Mouse (Mus musculus) cortical plate, adult 2 months (tissue): ENCODE data around the gene Litaf. TPM values are rescaled to one million over a fixed set of nuclear protein-coding genes. Genes with fewer than 3 reads are reported as not detected.

ENCODE experiments used
- H3K27ac ChIP-seq: fragments of 200-500 bp; 2 replicates; pipeline ENCODE4 v1.5.1; 2012; ENCODE audit warnings: low read length, control low read depth, inconsistent platforms; ENCODE audit not compliant: insufficient read depth
- H3K4me1 ChIP-seq: fragments of 200-500 bp; 2 replicates; pipeline ENCODE4 v1.6.1; 2011; ENCODE audit warnings: low read length; ENCODE audit not compliant: control insufficient read depth, insufficient read depth
- H3K4me3 ChIP-seq: fragments of 200-500 bp; 2 replicates; pipeline ENCODE4 v1.5.1; 2011; ENCODE audit warnings: mild to moderate bottlenecking, low read length, control low read depth; ENCODE audit not compliant: insufficient read depth
- CTCF ChIP-seq: fragments of 200-500 bp; IDR thresholded peaks from 2 replicates; pipeline ENCODE4 v1.5.1; 2011; ENCODE audit warnings: mild to moderate bottlenecking, control low read depth, low read length; ENCODE audit not compliant: insufficient read depth; ENCODE audit errors: extremely low read depth
- POLR2A ChIP-seq: fragments of 200-500 bp; IDR thresholded peaks from 2 replicates; pipeline ENCODE4 v1.6.1; 2011; ENCODE audit warnings: mild to moderate bottlenecking, low read length, control low read depth; ENCODE audit not compliant: insufficient read depth; ENCODE audit errors: extremely low read depth
- polyA plus RNA-seq: library from polyadenylated mRNA; depleted of rRNA; stranded (reverse); fragments of >200 nt; gene quantifications from 2 replicates; pipeline ENCODE4 v1.2.3, GENCODE M21; 2012

The Litaf gene
- polyA plus RNA-seq, 1 experiment = 45.0 TPM

DNA sequence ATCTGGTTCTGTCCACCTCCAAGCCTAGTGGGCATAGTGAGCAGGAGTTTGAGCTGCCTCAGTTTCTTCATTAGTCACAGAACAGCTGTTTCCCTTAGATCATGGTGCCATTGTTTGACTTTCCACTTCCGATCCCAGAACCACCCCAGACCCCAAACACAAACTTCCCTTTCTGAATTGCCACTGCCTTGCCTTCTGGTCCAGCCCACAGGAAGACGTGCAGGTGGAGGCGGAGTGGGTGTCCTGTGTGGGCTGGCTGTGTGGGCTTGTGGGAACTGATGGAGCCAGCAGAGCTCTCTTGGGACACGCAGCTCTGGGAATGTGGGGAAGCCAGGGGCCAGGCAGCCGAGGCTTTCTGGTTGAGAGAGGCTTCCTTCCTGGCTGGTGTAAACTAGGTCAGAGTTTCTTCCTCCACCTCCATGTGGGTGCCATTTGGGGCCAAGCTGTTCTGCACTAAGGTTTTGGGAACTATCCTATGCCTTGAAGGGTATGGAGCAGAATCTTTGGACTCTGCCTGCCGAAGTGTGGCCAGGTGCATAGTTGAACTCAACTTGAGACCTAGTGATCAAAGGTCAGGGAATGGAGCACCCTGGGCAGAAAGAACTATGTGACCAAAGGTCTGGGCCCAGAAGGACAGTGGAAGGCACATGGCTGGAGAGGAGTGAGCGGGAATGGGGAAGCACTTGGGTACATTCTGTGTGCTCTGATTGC, 3.9 kb upstream of the Litaf start:
- TF ChIP-seq POLR2A (no peak), CTCF (no peak)
- Histone ChIP-seq H3K27ac (no peak overlapping the region), H3K4me3 (no peak overlapping the region), H3K4me1 (peaks cover 20% of the 10 kb centered on the region)

DNA sequence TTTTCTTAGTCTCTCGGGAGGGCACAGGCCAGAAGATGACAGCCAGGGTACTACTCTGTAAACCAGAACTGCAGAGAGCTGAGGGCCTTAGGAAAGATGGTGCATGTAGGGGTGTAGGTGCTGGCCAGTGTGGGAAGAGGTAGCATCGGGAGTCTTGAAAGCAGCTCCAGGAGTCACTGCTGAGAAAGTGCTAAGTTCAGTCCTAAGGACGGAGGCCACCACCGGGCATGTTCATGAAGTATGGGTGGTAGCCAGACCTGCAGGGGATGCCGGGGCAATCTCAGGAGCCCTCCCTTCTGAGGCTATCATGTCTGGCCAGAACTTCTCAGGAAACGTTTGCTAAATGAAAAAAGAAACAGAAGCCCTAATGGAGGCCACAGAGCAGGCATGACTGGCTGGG, 3.3 kb upstream of the Litaf start:
- Histone ChIP-seq H3K4me1 (peaks cover 20% of the 10 kb centered on the region), H3K27ac (no peak overlapping the region), H3K4me3 (no peak overlapping the region)
- TF ChIP-seq POLR2A (no peak), CTCF (no peak)

DNA sequence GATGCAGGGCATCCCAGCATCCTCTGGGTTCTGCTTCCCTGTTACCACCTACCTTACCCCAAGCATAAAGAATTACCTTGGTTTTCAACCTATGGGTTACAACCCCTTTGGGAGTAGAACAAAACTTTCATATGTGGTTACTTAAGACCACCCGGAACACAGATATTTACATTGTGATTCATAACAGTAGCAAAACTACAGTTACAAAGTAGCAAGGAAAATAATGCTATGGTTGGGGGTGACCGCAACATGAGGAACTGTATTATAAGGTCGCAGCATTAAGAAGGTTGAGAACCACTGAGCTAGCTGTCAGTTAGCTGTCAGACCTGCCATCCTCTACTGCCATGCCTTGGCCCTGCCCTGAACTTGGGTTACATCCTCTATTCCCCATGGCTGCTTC, 2.7 kb upstream of the Litaf start:
- Histone ChIP-seq H3K4me1 (peaks cover 20% of the 10 kb centered on the region), H3K27ac (no peak overlapping the region), H3K4me3 (no peak overlapping the region)
- no peak for TF ChIP-seq CTCF

DNA sequence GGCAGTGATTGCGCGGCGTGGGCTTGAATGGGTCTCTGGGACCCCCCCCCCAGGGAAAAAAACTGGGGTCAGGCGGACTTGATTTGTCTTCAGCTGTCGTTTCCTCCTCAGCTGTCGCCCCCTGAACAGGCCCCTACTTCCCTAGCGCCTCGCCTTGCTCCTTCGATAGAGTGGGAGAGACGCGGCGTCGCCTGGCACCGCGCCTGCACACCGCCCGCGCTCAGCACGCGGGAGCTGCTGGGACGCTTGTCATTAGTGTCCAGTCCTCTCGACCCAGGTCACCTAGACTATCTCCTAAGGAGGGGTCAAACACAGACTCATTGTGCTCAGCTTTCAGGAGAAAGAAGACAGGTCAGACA, 855 bp upstream of the Litaf start:
- H3K4me1 ChIP-seq = peaks cover 16% of the 10 kb centered on the region
- peak overlapping the region; percentile 62 for H3K27ac ChIP-seq
- TF ChIP-seq CTCF (no peak), POLR2A (peak; percentile 14; the same call in 1 of the 2 replicates)
- H3K4me3 ChIP-seq = peak overlapping the region; percentile 68

DNA sequence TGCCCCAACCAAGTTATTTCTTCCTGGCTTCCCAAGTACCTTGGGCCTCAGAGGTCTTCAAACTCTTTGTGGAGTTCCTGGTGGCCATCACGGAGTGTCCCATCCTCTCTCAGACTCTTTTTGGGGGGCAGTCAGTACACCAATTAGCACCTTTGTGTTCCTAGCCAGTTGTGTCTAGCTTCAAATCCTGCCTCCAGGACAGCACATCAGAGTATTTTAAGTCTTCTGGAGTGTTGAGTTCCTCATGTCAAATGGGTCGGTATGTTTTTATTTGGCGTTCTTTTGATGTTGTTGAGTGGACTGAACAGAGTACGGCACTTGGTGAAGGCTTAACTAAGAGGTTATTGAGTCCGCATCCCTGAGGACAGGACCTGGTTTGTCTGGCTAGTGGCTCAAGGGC, 526 bp downstream of the Litaf start:
- H3K27ac ChIP-seq = peak overlapping the region; percentile 18; the same call in 1 of the 2 replicates
- H3K4me1 ChIP-seq = peaks cover 16% of the 10 kb centered on the region
- peak overlapping the region; percentile 68 for H3K4me3 ChIP-seq
- no peak for TF ChIP-seq CTCF
- TF ChIP-seq POLR2A = no peak

DNA sequence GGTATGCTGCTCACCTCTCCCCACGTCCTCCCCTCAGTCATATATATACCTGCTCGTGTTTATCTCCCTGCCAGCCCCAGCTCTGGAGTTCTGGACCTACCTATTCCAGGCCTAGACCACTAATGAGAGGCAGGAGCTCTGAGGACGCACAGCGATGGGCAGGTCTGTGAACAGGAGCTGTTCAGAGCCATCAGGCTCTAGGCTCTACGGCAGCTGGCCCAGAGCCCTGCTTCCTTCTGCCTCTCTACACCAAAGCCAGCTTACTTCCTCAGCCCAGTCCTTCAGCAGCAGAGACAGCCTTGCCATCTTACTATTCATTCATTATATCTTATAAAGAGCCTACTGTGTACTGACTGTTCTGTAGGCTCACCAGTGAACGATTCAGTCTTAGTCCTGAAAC, 1.2 kb downstream of the Litaf start:
- TF ChIP-seq CTCF (no peak), POLR2A (no peak)
- H3K4me1 ChIP-seq = peaks cover 15% of the 10 kb centered on the region
- H3K4me3 ChIP-seq = no peak overlapping the region
- no peak overlapping the region for H3K27ac ChIP-seq

DNA sequence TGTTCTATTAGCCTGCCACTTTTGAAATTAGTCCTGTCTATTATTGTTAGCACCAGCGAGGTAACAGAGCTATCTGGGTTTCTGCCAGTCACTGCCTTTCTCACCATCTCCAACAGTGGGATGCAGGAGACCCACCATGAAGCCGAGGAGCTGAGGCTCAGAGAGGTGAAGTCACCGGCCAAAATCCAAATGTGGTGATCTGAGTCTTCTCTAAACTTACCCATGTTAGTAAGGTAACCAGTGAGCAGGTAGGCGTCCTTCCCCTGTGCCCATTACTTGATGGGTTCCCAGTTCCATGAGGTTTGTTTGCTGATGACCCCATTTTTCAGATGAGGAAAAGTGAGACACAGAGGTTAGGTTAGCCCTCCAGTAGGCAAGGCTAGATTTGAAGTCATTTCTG, 1.6 kb downstream of the Litaf start:
- peaks cover 12% of the 10 kb centered on the region for H3K4me1 ChIP-seq
- no peak overlapping the region for H3K27ac ChIP-seq
- no peak overlapping the region for H3K4me3 ChIP-seq
- TF ChIP-seq POLR2A (no peak), CTCF (no peak)

DNA sequence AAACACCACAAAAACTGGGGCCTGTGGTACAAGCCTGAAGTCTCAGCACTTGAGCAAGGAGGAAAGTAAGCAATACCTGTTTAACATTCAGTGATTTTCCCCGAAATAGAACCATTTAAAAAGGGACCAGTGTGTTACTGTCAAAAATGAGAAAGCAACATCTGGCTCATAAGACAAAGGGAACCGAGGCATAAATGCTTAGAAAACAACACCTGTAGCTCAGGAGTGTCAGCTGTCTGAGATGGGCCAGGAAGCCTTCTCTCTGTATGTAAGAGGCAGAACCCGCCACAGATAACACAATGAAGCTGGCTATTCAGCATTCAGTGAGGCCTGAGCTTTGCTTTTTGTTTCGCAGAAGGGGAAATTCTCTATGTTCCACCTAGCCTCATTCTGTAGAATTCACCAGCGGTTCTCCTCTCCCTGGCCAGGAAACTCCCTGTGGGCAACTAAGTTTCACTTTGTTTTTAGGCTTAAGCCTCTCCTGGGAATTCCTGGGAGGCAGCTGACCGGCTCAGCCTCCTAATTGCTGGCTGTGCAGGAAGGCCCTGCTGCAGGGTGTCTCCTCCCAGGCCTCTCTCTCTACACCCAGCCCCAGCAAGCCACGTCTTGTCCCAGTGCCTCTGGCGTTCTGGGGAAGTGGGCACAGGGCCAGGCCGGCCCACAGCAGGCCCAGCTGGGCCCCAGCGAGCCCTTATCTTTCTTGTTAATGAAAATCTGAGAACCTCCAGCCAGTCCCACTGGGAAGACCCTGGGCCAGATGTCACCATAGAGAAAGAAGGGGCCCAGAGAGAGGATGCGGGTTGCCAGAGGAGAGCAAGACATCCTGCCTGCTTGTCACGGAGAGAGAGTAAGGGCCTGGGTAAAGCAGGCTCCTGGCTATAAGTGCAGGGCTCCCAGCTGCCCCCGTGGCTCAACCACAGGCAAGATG, 2.9 kb downstream of the Litaf start:
- no peak for TF ChIP-seq CTCF
- no peak for TF ChIP-seq POLR2A
- Histone ChIP-seq H3K27ac (peak overlapping the region; percentile 54), H3K4me3 (no peak overlapping the region), H3K4me1 (peaks cover 7% of the 10 kb centered on the region)

DNA sequence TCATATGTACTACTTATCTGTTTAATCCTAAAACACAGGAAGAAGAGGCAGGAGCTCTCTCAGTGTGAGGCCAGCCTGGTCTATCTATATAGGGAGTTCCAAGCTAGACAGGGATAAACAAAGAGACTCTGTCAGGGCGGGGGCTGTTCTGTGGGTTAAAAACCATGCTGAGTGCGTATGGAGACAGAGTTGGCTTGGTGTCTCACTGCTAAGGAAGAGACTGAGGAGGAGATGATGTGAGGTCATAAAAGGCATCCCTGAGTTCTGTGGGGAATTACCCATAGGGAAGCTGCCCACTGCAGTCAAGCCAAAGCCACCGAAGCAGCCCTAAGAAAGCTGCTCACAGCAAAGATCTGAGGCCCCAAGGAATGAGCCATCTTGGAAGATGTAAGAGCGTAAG, 5.3 kb downstream of the Litaf start, which contains the start of gene Snn:
Gene Snn, plus strand, starts transcription at position 301 of the 400 bp plus-strand sequence.
- TF ChIP-seq CTCF (no peak), POLR2A (no peak)
- H3K4me3 ChIP-seq = no peak within 1 kb of the TSS
- H3K27ac ChIP-seq = no peak within 1 kb of the TSS
- H3K4me1 ChIP-seq = peaks cover 1% of the 10 kb centered on the region; the same call in 1 of the 2 replicates

DNA sequence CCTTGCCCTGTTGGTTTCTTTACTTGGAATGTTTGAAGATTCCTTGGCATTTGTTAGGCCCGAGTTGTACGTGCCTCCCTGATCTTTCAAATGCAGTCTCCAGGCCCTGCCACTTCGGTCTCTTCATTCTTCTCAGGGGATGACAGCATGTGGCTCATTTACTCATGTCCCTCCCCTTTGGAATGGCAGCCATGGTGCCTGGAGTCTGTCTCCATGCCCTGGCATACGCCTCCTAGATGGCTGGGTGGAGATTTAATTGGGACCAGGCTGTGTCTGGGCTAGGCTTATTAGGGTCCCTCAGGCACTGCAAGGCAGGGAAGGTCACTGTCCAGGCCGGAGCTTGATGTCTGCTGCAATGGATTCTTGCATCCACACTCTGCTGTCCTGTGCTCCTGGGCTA, 10.0 kb downstream of the Litaf start:
- no peak for TF ChIP-seq CTCF
- TF ChIP-seq POLR2A = no peak

More for the DNA sequence above, 10.0 kb downstream of the Litaf start:
- Histone ChIP-seq H3K4me3 (no peak overlapping the region), H3K4me1 (peaks cover 3% of the 10 kb centered on the region; the same call in 1 of the 2 replicates), H3K27ac (no peak overlapping the region)
